In the genomic region with DNA sequence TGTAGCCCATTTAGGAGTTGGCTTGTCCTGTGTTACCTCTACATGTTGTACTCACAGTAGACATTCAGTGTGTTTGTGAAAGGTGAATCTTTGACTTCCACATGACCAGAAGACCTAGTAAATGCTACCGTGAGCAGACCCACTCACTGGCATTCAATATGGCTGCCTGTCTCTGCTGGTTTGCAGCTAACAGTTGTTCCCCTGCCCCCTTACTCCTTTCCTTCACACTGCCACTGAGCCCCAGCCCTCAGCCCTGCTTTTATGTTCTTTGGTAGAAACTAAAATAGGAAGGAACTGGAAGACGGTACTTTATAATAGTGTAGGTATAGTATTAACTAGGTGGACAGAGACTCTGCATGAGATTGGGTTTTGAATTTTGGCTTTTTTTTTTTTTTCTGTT, we compare ENCODE assay signal across 26 mouse cellular contexts. TPM values are rescaled to one million over a fixed set of nuclear protein-coding genes. Genes with fewer than 3 reads are reported as not detected.
DNase-seq lines count a peak whose midpoint lies in the region; ATAC-seq and TF ChIP-seq lines count a peak whose summit lies in the region.
"Had no signal": no experiment of that assay in that cellular context is flagged by ENCODE, and none has a peak within 500 bp of the region (broad histone marks: within the 10 kb centered on the region; RNA-seq: fewer than 3 reads in every experiment).

No protein-coding gene starts in this region.

- no peak for TF ChIP-seq EP300 in liver, embryonic 14.5 days (IDR thresholded peaks at IDR 0.05; ENCODE audit: low read depth)

- intact Hi-C loops in left cerebral cortex, postnatal 4 days (cut with DNase I): no loop called here

- no peaks in the 10 kb centered on the region for H3K9me3 ChIP-seq in forebrain, embryonic 10.5 days
- H3K9me3 ChIP-seq in forebrain, embryonic 14.5 days (replicated peaks; ENCODE audit: control insufficient read depth, low read length): no peaks in the 10 kb centered on the region
- H3K9me3 ChIP-seq in G1E (replicated peaks): no peaks in the 10 kb centered on the region
- no peaks in the 10 kb centered on the region for H3K9me3 ChIP-seq in intestine, postnatal 0 days (ENCODE audit: control insufficient read depth)
- H3K9me3 ChIP-seq in liver, embryonic 14.5 days (ENCODE audit: control insufficient read depth, low read length): no peaks in the 10 kb centered on the region
- H3K9me3 ChIP-seq: heart, embryonic 12.5 days; limb, embryonic 13.5 days; lung, embryonic 15.5 days; midbrain, embryonic 13.5 days had no signal

- H3K4me2 ChIP-seq in forebrain, embryonic 14.5 days (ENCODE audit: low read length): no peak overlapping the region
- peak overlapping the region; percentile 13; the same call in 1 of the 2 replicates for H3K4me2 ChIP-seq in intestine, postnatal 0 days (replicated peaks; ENCODE audit: low read depth)
- H3K4me2 ChIP-seq in liver, embryonic 14.5 days (ENCODE audit: low read depth): peak overlapping the region; percentile 85
- H3K4me2 ChIP-seq: heart, embryonic 12.5 days; hindbrain, embryonic 14.5 days; limb, embryonic 13.5 days; lung, embryonic 15.5 days; midbrain, embryonic 13.5 days had no signal

- no peak overlapping the region for H3K4me3 ChIP-seq in forebrain, embryonic 10.5 days
- no peak overlapping the region for H3K4me3 ChIP-seq in forebrain, embryonic 14.5 days (ENCODE audit: low read depth, low read length)
- peak overlapping the region; percentile 58; the same call in 1 of the 2 replicates for H3K4me3 ChIP-seq in G1E (ENCODE audit: low read depth, low read length)
- H3K4me3 ChIP-seq in intestine, postnatal 0 days (ENCODE audit: low read depth, low read length): no peak overlapping the region
- H3K4me3 ChIP-seq in liver, embryonic 14.5 days (ENCODE audit: insufficient read depth in 1 of 2, low read depth in 2 of 2, low read length in 2 of 2): peak overlapping the region in 1 of 2 experiments; percentile 23; a peak in 2 of 4 replicates
- H3K4me3 ChIP-seq: heart, embryonic 12.5 days; limb, embryonic 13.5 days; lung, embryonic 15.5 days; midbrain, embryonic 13.5 days had no signal

- H3K36me3 ChIP-seq in forebrain, embryonic 10.5 days (replicated peaks): no peaks in the 10 kb centered on the region
- H3K36me3 ChIP-seq in forebrain, embryonic 14.5 days (ENCODE audit: control insufficient read depth, insufficient read depth, low read length): no peaks in the 10 kb centered on the region
- peaks cover 50% of the 10 kb centered on the region for H3K36me3 ChIP-seq in G1E (replicated peaks)
- no peaks in the 10 kb centered on the region; the same call in 1 of the 2 replicates for H3K36me3 ChIP-seq in intestine, postnatal 0 days (ENCODE audit: control insufficient read depth, insufficient read depth)
- H3K36me3 ChIP-seq in liver, embryonic 14.5 days (replicated peaks; ENCODE audit: control insufficient read depth, insufficient read depth, low read depth): peaks cover 17% of the 10 kb centered on the region
- H3K36me3 ChIP-seq: heart, embryonic 12.5 days; limb, embryonic 13.5 days; lung, embryonic 15.5 days; midbrain, embryonic 13.5 days had no signal

- H3K27me3 ChIP-seq in forebrain, embryonic 10.5 days (ENCODE audit: poor library complexity, severe bottlenecking): no peaks in the 10 kb centered on the region
- no peaks in the 10 kb centered on the region for H3K27me3 ChIP-seq in forebrain, embryonic 14.5 days (replicated peaks; ENCODE audit: control insufficient read depth, insufficient read depth, low read length)
- H3K27me3 ChIP-seq in G1E (ENCODE audit: insufficient read depth, low read length): no peaks in the 10 kb centered on the region
- H3K27me3 ChIP-seq in intestine, postnatal 0 days (replicated peaks; ENCODE audit: control insufficient read depth, insufficient read depth, low read length): no peaks in the 10 kb centered on the region
- no peaks in the 10 kb centered on the region for H3K27me3 ChIP-seq in liver, embryonic 14.5 days (ENCODE audit: control insufficient read depth, insufficient read depth, low read length)
- H3K27me3 ChIP-seq: lung, embryonic 15.5 days; midbrain, embryonic 13.5 days; Patski had no signal

- H3K4me1 ChIP-seq in forebrain, embryonic 10.5 days: 0 out of 2 replicates have a peak, but pooled peaks cover 7% of the 10 kb centered on the region
- H3K4me1 ChIP-seq in forebrain, embryonic 14.5 days (ENCODE audit: control insufficient read depth, insufficient read depth, low read length): no peaks in the 10 kb centered on the region
- peaks cover 81% of the 10 kb centered on the region for H3K4me1 ChIP-seq in G1E (ENCODE audit: insufficient read depth, low read depth, low read length)
- H3K4me1 ChIP-seq in intestine, postnatal 0 days (replicated peaks; ENCODE audit: control insufficient read depth, insufficient read depth, low read length): peaks cover 16% of the 10 kb centered on the region; the same call in 1 of the 2 replicates
- peaks cover 80 to 92% of the 10 kb centered on the region in 2 experiments for H3K4me1 ChIP-seq in liver, embryonic 14.5 days (replicated peaks; ENCODE audit: control insufficient read depth in 2 of 2, insufficient read depth in 2 of 2, low read length in 1 of 2)
- H3K4me1 ChIP-seq: midbrain, embryonic 13.5 days had no signal

- WGBS in forebrain, embryonic 10.5 days: 90% methylated on average over 2 of the region's 2 CpGs
- WGBS in forebrain, embryonic 14.5 days: 95% methylated on average over 2 of the region's 2 CpGs
- WGBS in intestine, postnatal 0 days: 59% methylated on average over 2 of the region's 2 CpGs
- WGBS in liver, embryonic 14.5 days (ENCODE audit: insufficient replicate concordance): 75% methylated on average over 2 of the region's 2 CpGs

- H3K9ac ChIP-seq in forebrain, embryonic 14.5 days (ENCODE audit: low read length): no peak overlapping the region
- H3K9ac ChIP-seq in intestine, postnatal 0 days (ENCODE audit: low read depth, low read length): no peak overlapping the region
- peak overlapping the region; percentile 60 for H3K9ac ChIP-seq in liver, embryonic 14.5 days (replicated peaks)
- H3K9ac ChIP-seq: forebrain, postnatal 0 days; heart, embryonic 12.5 days; hindbrain, embryonic 14.5 days; limb, embryonic 13.5 days; lung, embryonic 15.5 days; midbrain, embryonic 13.5 days had no signal

- no peak for ATAC-seq in forebrain, embryonic 14.5 days
- ATAC-seq in G1E (ENCODE audit: extremely low read depth, insufficient number of reproducible peaks, low FRiP score, poor library complexity, severe bottlenecking): no peak
- ATAC-seq in intestine, postnatal 0 days: no peak
- no peak for ATAC-seq in liver, embryonic 14.5 days (ENCODE audit: insufficient read depth)
- no peak for ATAC-seq in megakaryocyte progenitor cell, adult 5-6 weeks (replicated peaks; ENCODE audit: poor library complexity)
- ATAC-seq: forebrain, postnatal 0 days; midbrain, embryonic 13.5 days; Patski had no signal

- DNase-seq in forebrain, embryonic 10.5 days (ENCODE audit: extremely low spot score, low spot score): peak; percentile 2
- DNase-seq in forebrain, embryonic 14.5 days (ENCODE audit: low spot score): no peak
- DNase-seq in G1E (ENCODE audit: low spot score): no peak
- DNase-seq in liver, embryonic 14.5 days (ENCODE audit: low read depth in 3 of 3, low spot score in 3 of 3): no peak
- no peak for DNase-seq in left cerebral cortex, postnatal 4 days
- no peak for DNase-seq in urinary bladder, postnatal 14 days (ENCODE audit: low spot score)
- DNase-seq: adrenal gland, postnatal 10 days; cerebellum, adult 8-10 months; cerebellum, postnatal 25 days; forebrain, postnatal 0 days; gastrocnemius, postnatal 10 days; heart, postnatal 4 days; kidney, adult 9 months; kidney, postnatal 10 days; retina, postnatal 1 day; right cerebral cortex, postnatal 14 days; spleen, adult 18-20 months; thymus, postnatal 25 days had no signal

- no peak overlapping the region for H3K27ac ChIP-seq in forebrain, embryonic 10.5 days
- no peak overlapping the region for H3K27ac ChIP-seq in forebrain, embryonic 14.5 days (ENCODE audit: low read depth, low read length)
- peak overlapping the region; percentile 2; the same call in 1 of the 2 replicates for H3K27ac ChIP-seq in intestine, postnatal 0 days (ENCODE audit: low read depth, low read length)
- H3K27ac ChIP-seq in liver, embryonic 14.5 days: peak overlapping the region; percentile 78
- H3K27ac ChIP-seq: hindbrain, embryonic 14.5 days; limb, embryonic 13.5 days; lung, embryonic 15.5 days; midbrain, embryonic 13.5 days had no signal

- no peak for TF ChIP-seq CTCF in G1E (IDR thresholded peaks at IDR 0.05; ENCODE audit: low read depth, low read length)
- no peak for TF ChIP-seq CTCF in intestine, postnatal 0 days (IDR thresholded peaks at IDR 0.05; ENCODE audit: low read depth)
- TF ChIP-seq CTCF in liver, embryonic 14.5 days (IDR thresholded peaks at IDR 0.05; ENCODE audit: low read depth): no peak

RNA-seq across cellular contexts. Expression of a gene that starts 8.4 kb away (rescaled TPM):
- 8.7 and 8.8 TPM in 2 replicates for polyA plus RNA-seq in forebrain, embryonic 10.5 days (2016; fragmentation: Nextera tagmentation; extraction: Ambion mirVana)
- polyA plus RNA-seq in forebrain, embryonic 14.5 days (2014; fragmentation: Nextera tagmentation; extraction: Ambion mirVana): 7.1 and 8.1 TPM in 2 replicates
- 944 and 1,145 TPM in 2 replicates for total RNA-seq in G1E (2014; fragmentation: Nextera tagmentation)
- 341 and 380 TPM in 2 replicates for total RNA-seq in G1E (2017)
- 51.6 and 52.6 TPM in 2 replicates for polyA plus RNA-seq in G1E (2012)
- 21.2 and 23.8 TPM in 2 replicates for polyA plus RNA-seq in intestine, postnatal 0 days (2015; fragmentation: Nextera tagmentation; extraction: Ambion mirVana)
- polyA plus RNA-seq in liver, embryonic 14.5 days (2012; rRNA removed): 10.6 and 14.0 TPM in 2 replicates
- polyA plus RNA-seq in liver, embryonic 14.5 days (2014; fragmentation: Nextera tagmentation; extraction: Ambion mirVana): 30.2 and 34.3 TPM in 2 replicates
- 39.5 and 43.2 TPM in 2 replicates for total RNA-seq in megakaryocyte progenitor cell, adult 5-6 weeks (2015)
- total RNA-seq in megakaryocyte progenitor cell, adult 5-6 weeks (2017): 16.4 and 16.5 TPM in 2 replicates
- 10 to 100 TPM; 14.3 to 16.1 TPM for total RNA-seq in left cerebral cortex, postnatal 4 days (2021)

Comparison
In these comparisons a context has a peak if more than half of its experiments do, and no peak if none do; other contexts are left out.
1. H3K27ac ChIP-seq: peak in intestine, postnatal 0 days (single experiment) and liver, embryonic 14.5 days (single experiment); none in forebrain, embryonic 10.5 days (single experiment) and forebrain, embryonic 14.5 days (single experiment).